Mouse (Mus musculus): ENCODE results near the gene Tgfbr3l.

Gene Tgfbr3l

DNA sequence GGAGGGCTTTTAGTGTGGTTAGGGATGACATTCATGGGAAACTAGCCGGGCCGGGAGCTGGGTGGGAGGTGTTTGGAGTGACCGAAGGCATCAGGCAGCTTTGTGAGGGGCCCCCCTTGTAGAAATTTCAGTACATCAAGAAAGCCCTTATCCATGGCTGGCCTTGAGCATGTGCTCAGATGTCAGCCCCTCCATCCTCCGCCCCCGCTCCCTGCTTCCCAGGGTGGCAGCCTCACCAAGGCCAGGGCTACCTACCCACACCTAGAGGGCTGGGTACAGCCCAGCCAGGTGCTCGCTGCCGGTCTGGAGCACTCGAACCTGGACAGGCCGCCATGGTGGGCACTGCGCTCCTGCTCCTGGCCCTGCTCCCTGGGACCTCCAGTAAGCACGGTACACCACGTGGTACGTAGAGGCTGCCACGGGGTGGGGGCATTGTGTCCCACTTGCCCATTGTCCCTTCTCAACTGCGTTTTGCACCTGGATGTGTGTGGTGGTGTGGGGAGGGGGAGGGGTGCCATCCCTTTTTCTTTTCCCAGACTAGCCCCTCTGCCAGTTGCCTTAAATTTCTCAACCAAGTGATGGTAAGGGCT is at the start of gene Tgfbr3l:
Gene Tgfbr3l, plus strand, starts transcription at position 264 of the 590 bp plus-strand sequence.
- CTCF ChIA-PET: no interaction called here

DNA sequence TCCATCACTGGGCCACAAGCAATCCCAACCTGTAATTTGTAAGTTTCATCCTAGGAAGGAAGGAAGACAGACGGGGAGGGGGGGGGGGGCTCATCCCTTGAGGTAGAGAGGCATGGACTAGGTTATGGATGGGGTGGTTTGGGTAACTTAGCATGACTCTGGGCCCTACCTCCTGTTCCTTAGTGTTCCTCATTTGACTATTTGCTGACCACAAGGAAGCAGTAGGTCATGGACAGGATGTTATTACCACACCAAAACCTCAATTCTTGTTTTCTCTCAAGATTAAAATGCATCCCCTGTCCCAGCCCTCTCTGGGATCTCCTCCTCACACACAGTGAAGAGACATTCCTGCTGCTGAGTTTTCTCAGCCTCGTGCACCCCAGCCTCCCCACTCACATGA is 46.7 kb upstream of the Tgfbr3l start:
- CTCF ChIA-PET: no interaction called here

GRCm38 (mm10) chr8:4205246-4206123 is 42.5 kb upstream of the Tgfbr3l start:
- CTCF ChIA-PET: no interaction called here

GRCm38 (mm10) chr8:4206182-4207015 is 41.6 kb upstream of the Tgfbr3l start:
- CTCF ChIA-PET: no interaction called here

- CTCF ChIA-PET: no interaction called here
Measured at GRCm38 (mm10) chr8:4207016-4207350, 41.0 kb upstream of the Tgfbr3l start.

- CTCF ChIA-PET: no interaction called here
Measured at GRCm38 (mm10) chr8:4211097-4211496, 36.9 kb upstream of the Tgfbr3l start.

DNA sequence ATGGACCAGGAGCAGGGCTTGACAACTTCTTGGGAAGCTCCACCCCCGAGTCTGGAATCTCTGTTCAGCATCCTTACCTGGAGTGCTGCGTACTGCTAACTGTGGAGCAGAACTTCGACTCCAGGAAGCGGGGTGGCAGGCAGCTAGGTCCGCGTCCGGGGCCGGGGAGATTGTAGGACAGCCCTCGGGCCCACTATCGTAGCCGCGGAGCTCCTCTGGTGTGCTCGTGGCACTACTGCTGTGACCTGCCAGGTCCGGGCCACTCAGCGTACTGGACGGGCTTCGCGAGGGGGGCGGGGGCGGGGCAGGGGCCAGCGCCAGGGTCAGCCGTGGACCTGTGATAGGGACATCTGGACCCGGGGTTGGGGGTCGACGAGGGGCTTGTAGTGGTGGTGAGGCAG is 35.2 kb upstream of the Tgfbr3l start:
- CTCF ChIA-PET: interaction anchor here (0.6 kb wide), 1 partner anchor 283 kb away, joined by 11 read pairs; no protein-coding TSS in a partner anchor

- CTCF ChIA-PET: interaction anchor here (0.6 kb wide), 2 partner anchors 93 to 282 kb away, joined by 3 to 11 read pairs; no protein-coding TSS in a partner anchor
Measured at GRCm38 (mm10) chr8:4213210-4214005, 34.6 kb upstream of the Tgfbr3l start.

- CTCF ChIA-PET: interaction anchor here (0.6 kb wide), 1 partner anchor 92 kb away, joined by 3 read pairs; no protein-coding TSS in a partner anchor
Measured at GRCm38 (mm10) chr8:4214006-4214980, 33.7 kb upstream of the Tgfbr3l start.

GRCm38 (mm10) chr8:4216296-4216695 is 31.7 kb upstream of the Tgfbr3l start:
- CTCF ChIA-PET: interaction anchor here (0.6 kb wide), 1 partner anchor 264 kb away, joined by 6 read pairs; no protein-coding TSS in a partner anchor

- CTCF ChIA-PET: interaction anchor here (0.6 kb wide), 1 partner anchor 264 kb away, joined by 6 read pairs; no protein-coding TSS in a partner anchor
Measured at GRCm38 (mm10) chr8:4216791-4217621, 31.0 kb upstream of the Tgfbr3l start, which contains the start of gene Prr36. Gene Prr36 (minus strand): TSS chr8:4217459.

- CTCF ChIA-PET: no interaction called here
Measured at GRCm38 (mm10) chr8:4219617-4220016, 28.4 kb upstream of the Tgfbr3l start.

- CTCF ChIA-PET: no interaction called here
Measured at GRCm38 (mm10) chr8:4222059-4222458, 26.0 kb upstream of the Tgfbr3l start.

- CTCF ChIA-PET: no interaction called here
Measured at GRCm38 (mm10) chr8:4226323-4226722, 21.7 kb upstream of the Tgfbr3l start.

DNA sequence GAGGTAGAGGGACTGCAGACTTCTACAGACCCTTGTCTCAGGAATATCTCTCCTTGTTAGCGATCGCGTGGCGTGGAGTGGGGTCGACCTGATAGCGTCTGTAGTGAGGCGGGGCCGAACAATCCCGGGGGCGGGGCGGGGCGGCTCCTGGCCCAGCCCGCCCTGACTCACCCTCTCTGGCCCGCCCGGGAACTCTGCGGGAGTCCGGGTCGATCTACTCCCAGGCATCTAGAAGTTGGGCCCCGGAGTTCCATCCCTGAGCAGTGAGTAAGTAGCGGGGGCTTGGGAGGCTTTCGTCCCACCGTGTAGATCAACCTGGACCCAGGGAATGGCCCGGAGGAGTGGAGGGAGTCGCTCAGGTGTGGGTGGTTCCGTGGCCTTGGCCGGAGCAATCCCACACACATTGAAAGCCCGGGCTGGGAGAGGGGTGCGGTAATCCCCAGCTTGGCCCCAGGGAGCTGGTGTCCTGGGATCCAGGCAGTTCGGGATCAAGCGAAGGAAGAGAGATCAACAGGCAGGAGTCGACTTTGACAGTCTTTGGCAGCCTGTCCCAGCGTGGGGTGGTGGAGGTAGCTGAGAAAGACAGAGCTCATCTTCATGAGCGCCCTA is 21.2 kb upstream of the Tgfbr3l start, which contains the start of gene Lrrc8e:
Gene Lrrc8e, plus strand, starts transcription at position 89 of the 609 bp plus-strand sequence.
- CTCF ChIA-PET: no interaction called here

- CTCF ChIA-PET: no interaction called here
Measured at GRCm38 (mm10) chr8:4227919-4228318, 20.1 kb upstream of the Tgfbr3l start.

GRCm38 (mm10) chr8:4229784-4230183 is 18.2 kb upstream of the Tgfbr3l start:
- CTCF ChIA-PET: no interaction called here

GRCm38 (mm10) chr8:4230612-4231351 is 17.2 kb upstream of the Tgfbr3l start:
- CTCF ChIA-PET: no interaction called here

Measured in spleen, embryonic (tissue).